Mouse (Mus musculus) c-Kit-negative CD71-positive TER-119-positive erythroid progenitor cells, embryonic 14.5 days (primary cell): Measurements from ENCODE around the gene Spag6.

Experiments
- DNase-seq: peaks from one replicate; pipeline ENCODE4 v3.0.0-alpha.2; 2013; ENCODE audit warnings: low read depth, low spot score

Spag6 gene

DNA sequence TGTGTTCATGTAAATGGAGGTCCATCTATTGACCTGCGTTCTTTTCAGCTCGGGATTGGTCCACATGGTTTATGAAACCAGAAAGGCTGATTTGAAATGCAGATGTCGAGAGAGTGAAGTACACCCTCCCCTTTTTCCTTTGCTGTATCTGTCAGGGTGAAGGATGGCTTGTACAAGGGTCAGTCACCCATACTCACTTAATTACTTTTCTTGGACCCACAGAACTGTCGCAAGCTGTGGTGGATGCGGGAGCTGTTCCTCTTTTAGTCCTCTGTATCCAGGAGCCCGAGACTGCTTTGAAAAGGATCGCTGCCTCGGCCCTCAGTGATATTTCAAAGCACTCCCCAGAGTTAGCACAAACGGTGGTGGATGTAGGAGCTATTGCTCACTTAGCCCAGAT is 37.9 kb downstream of the Spag6 start:
- DNase-seq = no peak

GRCm38 (mm10) chr2:18734394-18735127 is 40.7 kb downstream of the Spag6 start:
- no peak for DNase-seq

DNA sequence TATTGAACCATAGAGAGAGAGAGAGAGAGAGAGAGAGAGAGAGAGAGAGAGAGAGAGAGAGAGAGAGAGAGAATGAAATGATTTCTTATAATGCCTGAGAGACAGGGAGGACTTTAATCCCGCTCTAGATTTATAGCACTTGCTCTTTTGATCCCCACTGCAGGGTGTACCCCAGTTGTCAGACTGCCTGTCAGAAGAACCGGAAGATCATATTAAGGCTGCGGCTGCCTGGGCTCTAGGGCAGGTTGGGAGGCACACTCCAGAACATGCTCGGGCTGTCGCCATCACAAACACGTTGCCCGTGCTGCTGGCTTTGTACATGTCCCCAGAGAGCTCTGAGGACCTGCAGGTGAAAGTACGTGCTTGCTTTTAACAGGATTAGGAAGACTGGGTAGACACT is 43.2 kb downstream of the Spag6 start:
- no peak for DNase-seq

DNA sequence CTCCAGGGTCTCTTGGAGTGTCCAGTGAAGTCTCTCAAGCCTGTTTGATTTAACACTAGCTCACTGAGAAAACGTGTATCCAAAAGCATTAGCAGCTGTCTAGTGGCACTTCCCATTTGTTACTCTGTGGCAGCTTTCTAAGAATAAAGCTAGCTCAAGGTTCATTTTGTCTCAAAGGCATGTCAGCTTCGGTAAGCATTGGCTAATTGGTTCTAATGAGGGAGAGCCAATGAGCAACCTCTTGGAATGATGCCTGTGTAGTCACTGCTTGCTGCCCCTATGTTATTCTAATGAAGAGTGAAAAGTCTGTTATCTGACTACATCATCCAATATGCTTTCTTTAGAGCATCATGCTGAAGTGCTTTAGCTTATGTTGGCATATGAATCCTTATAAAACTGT is 45.4 kb downstream of the Spag6 start:
- DNase-seq = no peak

- no peak for DNase-seq
These were observed 62.3 kb downstream of the Spag6 start for GRCm38 (mm10) chr2:18756144-18756543.

- DNase-seq = no peak
These were observed 71.0 kb downstream of the Spag6 start for GRCm38 (mm10) chr2:18764846-18765245.

DNA sequence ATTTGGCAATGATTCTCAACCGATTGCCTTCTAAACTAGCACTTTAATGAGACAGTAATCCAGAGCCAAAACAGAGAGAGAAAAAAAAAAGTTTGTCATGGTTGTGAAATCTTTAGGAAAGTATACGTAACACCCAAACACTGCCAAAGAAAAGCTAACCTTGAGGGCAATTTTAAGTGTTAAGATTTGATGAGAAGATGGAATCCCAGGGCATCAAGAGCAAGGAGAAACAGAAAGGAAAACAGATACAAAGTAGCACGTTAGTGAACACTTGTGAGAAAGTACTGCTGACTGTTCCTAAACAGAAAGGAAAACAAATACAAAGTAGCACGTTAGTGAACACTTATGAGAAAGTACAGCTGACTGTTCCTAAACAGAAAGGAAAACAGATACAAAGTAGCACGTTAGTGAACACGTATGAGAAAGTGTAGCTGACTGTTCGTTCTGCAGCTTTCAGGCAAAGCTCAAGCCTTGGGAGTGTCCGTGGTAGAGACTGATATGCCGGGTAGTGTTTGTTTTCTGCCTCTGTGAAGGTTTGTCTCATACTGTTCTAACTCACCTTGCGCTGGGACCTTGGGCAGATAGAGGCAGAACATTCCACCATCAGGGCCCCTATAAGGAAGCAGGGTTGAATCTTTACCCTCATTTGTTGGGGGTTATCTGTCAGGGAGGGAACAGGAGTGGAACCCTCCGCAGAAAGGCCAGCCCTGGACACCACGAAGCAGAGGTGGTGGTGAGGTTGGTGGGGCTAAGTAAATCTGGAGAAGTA is 71.8 kb downstream of the Spag6 start:
- no peak for DNase-seq

GRCm38 (mm10) chr2:18766441-18766820 is 72.6 kb downstream of the Spag6 start:
- DNase-seq = no peak

DNA sequence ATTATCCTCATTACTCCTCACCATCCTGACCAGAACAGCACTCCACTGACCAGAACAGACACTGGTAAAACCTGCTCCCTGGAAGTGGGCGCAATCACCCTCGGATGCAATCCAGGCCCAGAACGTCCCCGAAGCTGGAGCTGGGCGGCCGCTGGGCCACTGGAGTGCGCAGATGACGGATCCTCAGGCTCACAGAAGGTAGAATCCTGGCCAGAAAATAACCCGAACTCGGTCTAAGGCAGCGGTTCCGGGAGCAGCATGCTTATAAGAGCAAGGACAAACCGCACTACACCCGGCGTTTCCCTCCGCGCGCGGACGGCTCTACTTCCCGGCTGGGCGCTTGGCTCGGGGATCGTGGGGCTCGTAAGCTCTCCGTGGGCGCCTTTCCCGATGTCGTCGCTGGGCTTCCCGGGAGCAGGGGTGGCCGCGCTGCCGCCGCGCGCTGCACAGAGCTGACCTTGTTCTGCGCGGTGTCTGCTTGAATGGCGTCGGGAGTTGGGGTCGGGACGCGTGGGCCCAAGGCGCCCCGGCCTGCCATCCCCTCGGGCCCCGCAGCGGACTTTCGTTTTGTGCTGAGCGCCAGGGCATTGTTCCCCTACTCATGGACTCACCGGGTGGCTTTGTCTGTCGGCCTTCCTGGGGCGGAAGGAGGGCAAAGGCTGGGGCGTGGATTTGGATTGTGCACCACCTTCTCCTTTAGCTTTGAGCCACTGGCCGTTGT is 73.1 kb downstream of the Spag6 start:
- DNase-seq = no peak

DNA sequence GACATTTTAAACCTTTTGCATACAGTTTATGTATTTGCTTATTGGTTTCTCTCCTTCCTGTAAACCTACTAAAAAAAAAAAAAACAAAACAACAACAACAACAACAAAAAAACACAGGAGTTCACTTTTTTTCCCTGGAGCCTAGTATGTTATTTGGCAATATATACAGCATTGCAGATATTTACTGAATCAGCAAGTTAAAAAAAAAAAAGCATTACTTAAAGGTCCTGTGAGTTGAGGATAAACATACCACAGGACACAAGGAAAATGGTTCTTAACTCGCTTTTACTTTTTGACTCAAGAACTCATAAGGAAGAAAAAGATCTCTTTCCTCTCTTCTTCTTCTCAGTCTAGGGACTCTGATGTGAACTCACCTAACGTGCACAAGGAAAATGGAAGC is 74.6 kb downstream of the Spag6 start:
- no peak for DNase-seq

- no peak for DNase-seq
These were observed 78.6 kb downstream of the Spag6 start for GRCm38 (mm10) chr2:18772413-18772812.

DNA sequence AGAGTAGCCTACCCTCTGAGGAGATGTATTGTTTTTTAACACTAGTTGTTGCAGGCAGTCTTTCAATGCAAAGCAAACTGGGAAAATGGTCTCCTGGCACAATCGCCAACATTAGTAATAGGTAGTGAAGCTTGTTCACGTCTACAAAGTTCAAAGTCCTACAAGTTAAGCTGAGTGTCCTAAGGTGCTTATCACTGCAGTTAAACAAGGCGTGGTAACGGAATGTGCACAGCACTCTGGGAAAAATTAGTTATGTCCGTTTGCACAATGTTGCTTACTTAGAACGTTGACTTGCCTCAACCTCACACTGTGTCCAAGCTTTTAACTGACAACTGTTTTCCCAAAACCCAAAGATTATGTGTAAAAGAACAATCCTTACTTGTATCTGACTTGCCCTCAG is 80.5 kb downstream of the Spag6 start:
- no peak for DNase-seq

GRCm38 (mm10) chr2:18778220-18778619 is 84.4 kb downstream of the Spag6 start:
- no peak for DNase-seq

- DNase-seq = no peak
These were observed 86.0 kb downstream of the Spag6 start for GRCm38 (mm10) chr2:18779830-18780229.

DNA sequence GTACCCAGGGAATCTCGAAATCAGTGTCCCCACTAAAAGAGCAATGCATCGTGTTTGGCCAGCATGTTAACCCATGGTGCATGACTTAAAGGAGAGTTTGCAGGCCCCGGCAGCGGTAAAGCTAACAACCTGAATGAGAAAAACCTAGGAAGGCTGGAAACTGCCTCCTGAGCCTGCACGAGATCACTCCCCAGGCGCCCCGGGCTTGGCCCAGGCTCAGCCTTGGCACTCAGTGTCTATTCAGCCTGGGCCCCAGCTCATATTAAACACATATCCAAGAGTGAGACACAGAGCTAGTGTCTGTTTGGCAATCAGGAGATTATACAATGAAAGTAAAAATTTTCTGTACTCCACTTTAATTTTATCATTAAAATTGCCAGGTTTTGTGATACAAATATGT is 87.5 kb downstream of the Spag6 start:
- DNase-seq = no peak

- DNase-seq = no peak
These were observed 100.4 kb downstream of the Spag6 start for GRCm38 (mm10) chr2:18794261-18794660.

- no peak for DNase-seq
These were observed 103.9 kb downstream of the Spag6 start for GRCm38 (mm10) chr2:18797776-18798175.

DNA sequence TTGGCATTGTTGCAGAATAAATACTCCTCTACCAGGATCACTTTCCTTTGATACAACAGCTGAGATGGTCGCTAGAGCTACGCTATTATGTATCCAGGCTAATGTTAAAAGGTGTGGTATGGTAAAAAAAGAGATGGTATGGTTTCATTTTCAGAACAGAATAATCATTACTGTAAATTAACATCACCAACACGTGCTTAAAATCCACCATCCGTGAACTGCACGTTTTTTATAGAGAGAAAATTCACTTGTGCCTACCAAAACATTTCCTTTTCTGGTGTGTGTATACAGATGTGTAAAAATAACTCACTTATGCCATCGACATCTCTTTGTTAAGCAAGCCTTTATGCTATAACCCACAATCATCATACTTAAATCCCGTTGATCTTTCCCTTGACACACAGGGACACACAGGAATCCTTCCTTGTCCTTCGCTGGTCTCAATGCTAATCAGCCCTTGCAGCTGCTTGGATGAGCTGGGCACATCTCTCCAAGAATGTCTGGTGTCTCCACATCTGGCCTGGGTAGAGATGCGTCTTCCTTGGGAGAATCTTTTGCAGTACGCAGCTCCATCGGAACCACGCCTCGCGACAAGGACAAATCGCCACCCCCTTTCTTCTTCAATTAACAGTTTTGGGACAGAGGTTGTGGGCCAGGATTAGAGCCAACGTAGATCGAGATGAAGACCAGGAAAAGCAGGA is 105.6 kb downstream of the Spag6 start:
- no peak for DNase-seq
